Mouse (Mus musculus) kidney, embryonic 14.5 days (tissue): ENCODE data around the gene Slain1. TPM values are rescaled to one million over a fixed set of nuclear protein-coding genes. Genes with fewer than 3 reads are reported as not detected.

ENCODE experiments used
- ATAC-seq: fragments of 200-750 bp; cut with Nextera tagmentation; 2 replicates; pipeline ENCODE4 v1.8.0; 2017; ENCODE audit warnings: moderate number of reproducible peaks, mild to moderate bottlenecking, moderate TSS enrichment, moderate library complexity; ENCODE audit not compliant: low FRiP score, low TSS enrichment
- H3K27ac ChIP-seq: fragments of 300-500 bp; sonication (generic); 2 replicates; pipeline ENCODE4 v1.5.1; 2014; ENCODE audit warnings: low read depth, mild to moderate bottlenecking, low read length, moderate library complexity, mixed read lengths
- H3K27me3 ChIP-seq: fragments of 300-500 bp; sonication (generic); 2 replicates; pipeline ENCODE4 v1.6.1; 2014; ENCODE audit warnings: mild to moderate bottlenecking, low read length; ENCODE audit not compliant: control insufficient read depth, insufficient read depth
- H3K36me3 ChIP-seq: fragments of 300-500 bp; sonication (generic); 2 replicates; pipeline ENCODE4 v1.6.1; 2014; ENCODE audit warnings: low read length, mixed read lengths; ENCODE audit not compliant: control insufficient read depth, insufficient read depth
- H3K4me1 ChIP-seq: fragments of 300-500 bp; sonication (generic); 2 replicates; pipeline ENCODE4 v1.6.1; 2014; ENCODE audit warnings: low read length, mixed read lengths; ENCODE audit not compliant: control insufficient read depth, insufficient read depth
- H3K4me2 ChIP-seq: fragments of 300-500 bp; sonication (generic); replicated peaks from 2 replicates; pipeline ENCODE4 v1.6.1; 2014; ENCODE audit warnings: low read depth, mild to moderate bottlenecking, low read length
- H3K4me3 ChIP-seq: fragments of 300-500 bp; sonication (generic); 2 replicates; pipeline ENCODE4 v1.5.1; 2014; ENCODE audit warnings: mild to moderate bottlenecking, low read length
- H3K9ac ChIP-seq: fragments of 300-500 bp; sonication (generic); 2 replicates; pipeline ENCODE4 v1.6.1; 2014; ENCODE audit warnings: low read depth, mild to moderate bottlenecking, low read length, moderate library complexity
- H3K9me3 ChIP-seq: fragments of 300-500 bp; sonication (generic); 2 replicates; pipeline ENCODE4 v1.6.1; 2016; ENCODE audit warnings: low read length; ENCODE audit not compliant: control insufficient read depth
- WGBS: fragments of 180-500 bp; shearing (Covaris S2); extraction: QIAGEN DNeasy Blood & Tissue Kit; methylation state at CpG from one replicate; pipeline ENCODE4 v1.1.7; 2014; 5-methylcytosine and 5-hydroxymethylcytosine counted together
- polyA plus RNA-seq: library from polyadenylated mRNA; unstranded; fragments of >200 nt; fragmentation: Nextera tagmentation; extraction: Ambion mirVana; gene quantifications from 2 replicates; pipeline ENCODE4 v1.2.1, GENCODE M21; 2014

Slain1 gene
- polyA plus RNA-seq: 4.0 and 5.8 TPM in 2 replicates

DNA sequence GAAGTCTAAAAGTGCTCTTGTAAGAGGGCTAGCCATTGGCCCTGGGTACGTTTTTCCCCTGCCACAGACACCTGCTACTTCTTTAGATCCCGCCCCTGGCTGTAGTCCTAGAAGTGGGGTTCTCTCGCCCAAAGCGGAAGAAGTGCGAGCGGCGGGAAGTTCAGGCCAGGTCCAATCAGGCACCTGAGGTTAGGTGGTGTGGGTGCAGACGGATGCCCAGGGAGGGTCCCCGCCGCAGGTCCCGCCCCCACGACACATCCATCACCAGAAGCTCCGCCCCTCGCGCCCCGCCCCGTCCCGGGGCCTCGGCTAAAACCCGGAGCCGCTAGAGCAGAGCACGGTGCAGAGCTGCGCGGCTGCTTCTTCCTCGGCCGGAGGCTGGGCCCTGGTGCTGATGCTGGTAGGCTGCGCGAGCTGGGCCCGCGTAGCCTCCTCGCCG is at the start of gene Slain1:
TSS of gene Slain1 (plus strand) at position 333 of the 439 bp plus-strand sequence.
- no peaks in the 10 kb centered on the region for H3K36me3 ChIP-seq
- 1% methylated on average over 20 of the region's 32 CpGs for WGBS
- H3K4me1 ChIP-seq: no peaks in the 10 kb centered on the region
- peak within 1 kb of the TSS; percentile 86 for H3K4me2 ChIP-seq
- H3K4me3 ChIP-seq: peak within 1 kb of the TSS; percentile 60
- no peaks in the 10 kb centered on the region for H3K9me3 ChIP-seq
- peak within 1 kb of the TSS; percentile 31; the same call in 1 of the 2 replicates for H3K27ac ChIP-seq
- peak; percentile 98 for ATAC-seq
- H3K9ac ChIP-seq: peak within 1 kb of the TSS; percentile 64
- H3K27me3 ChIP-seq: peaks cover 28% of the 10 kb centered on the region

DNA sequence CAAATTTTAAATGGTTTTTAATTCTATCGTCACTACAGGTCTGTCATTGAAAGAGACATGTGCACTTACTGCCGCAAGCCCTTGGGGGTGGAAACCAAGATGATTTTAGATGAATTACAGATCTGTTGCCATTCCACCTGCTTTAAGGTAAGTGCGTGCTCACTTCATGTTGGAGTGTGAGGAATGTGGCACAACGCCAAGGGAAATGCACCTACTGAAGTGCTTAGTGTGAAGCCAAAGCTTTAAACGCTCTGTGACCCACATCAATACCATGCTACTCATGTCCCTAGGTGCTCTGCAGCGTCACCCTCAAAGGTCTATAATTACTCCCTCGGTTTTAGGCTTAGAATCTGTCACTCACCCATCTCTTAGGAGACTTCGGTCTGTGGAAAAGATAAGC is 42.0 kb upstream of the Slain1 start:
- 87% methylated on average over 8 of the region's 8 CpGs for WGBS
- Histone ChIP-seq H3K4me3 (no peak overlapping the region), H3K27me3 (no peaks in the 10 kb centered on the region), H3K9ac (no peak overlapping the region), H3K4me1 (no peaks in the 10 kb centered on the region), H3K9me3 (no peaks in the 10 kb centered on the region), H3K36me3 (no peaks in the 10 kb centered on the region), H3K4me2 (no peak overlapping the region), H3K27ac (no peak overlapping the region)
- no peak for ATAC-seq

DNA sequence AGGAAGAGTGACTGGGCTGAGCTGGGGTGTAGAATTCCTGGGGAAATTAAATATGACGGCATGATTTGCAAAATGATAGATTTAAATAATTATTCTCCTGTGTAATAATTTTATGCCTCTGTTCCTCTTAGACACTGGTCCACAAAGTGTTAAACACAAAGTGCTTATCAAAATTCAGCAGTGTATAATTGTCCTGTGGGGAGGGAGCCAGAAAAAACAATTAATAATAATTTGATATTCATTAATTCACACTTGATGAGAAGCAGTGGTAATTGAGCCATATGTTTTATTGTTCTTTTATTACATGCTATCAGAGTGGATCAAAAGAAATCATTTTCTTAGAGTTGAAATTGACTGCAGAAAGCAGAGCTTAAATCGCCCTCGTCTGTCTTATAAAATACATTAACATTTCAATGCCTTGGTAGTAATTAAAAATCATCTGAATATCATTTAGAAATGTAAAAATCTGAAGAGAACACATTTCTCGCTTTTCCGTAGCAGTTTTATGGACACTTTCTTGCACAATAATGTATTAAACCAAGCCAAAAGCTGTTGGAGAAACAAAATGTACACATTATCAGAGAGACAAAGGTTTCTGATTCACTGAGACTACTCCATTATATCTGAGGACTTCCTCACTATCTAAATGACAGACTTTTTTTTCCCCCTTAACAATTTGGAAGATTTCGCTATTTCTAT is 36.3 kb upstream of the Slain1 start:
- no peak for ATAC-seq
- 89% methylated on average over 6 of the region's 6 CpGs for WGBS

DNA sequence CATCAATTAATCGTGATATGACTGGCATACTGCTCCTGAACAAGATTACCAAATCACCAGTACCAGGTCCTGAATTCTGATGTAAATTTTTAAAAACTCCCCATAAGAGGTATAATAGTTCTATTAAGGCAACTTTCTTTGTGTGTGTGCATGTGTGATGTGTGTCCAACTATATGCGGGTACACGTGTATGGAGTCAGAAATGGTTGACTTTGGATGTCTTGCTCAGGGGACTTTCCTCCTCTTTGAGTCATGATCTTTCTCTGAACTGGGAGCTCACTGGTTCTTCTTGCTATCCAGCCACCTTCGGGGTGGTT is 35.8 kb upstream of the Slain1 start:
- Histone ChIP-seq H3K27me3 (no peaks in the 10 kb centered on the region), H3K4me2 (no peak overlapping the region), H3K4me3 (no peak overlapping the region), H3K9me3 (no peaks in the 10 kb centered on the region), H3K27ac (no peak overlapping the region), H3K36me3 (no peaks in the 10 kb centered on the region), H3K9ac (no peak overlapping the region), H3K4me1 (no peaks in the 10 kb centered on the region)
- 89% methylated on average over 4 of the region's 4 CpGs for whole genome bisulfite sequencing
- ATAC-seq: no peak

More for the DNA sequence above, 36.3 kb upstream of the Slain1 start:
- Histone ChIP-seq H3K36me3 (no peaks in the 10 kb centered on the region), H3K9me3 (no peaks in the 10 kb centered on the region), H3K4me2 (no peak overlapping the region), H3K4me3 (no peak overlapping the region), H3K4me1 (no peaks in the 10 kb centered on the region), H3K27me3 (no peaks in the 10 kb centered on the region), H3K27ac (no peak overlapping the region), H3K9ac (no peak overlapping the region)

DNA sequence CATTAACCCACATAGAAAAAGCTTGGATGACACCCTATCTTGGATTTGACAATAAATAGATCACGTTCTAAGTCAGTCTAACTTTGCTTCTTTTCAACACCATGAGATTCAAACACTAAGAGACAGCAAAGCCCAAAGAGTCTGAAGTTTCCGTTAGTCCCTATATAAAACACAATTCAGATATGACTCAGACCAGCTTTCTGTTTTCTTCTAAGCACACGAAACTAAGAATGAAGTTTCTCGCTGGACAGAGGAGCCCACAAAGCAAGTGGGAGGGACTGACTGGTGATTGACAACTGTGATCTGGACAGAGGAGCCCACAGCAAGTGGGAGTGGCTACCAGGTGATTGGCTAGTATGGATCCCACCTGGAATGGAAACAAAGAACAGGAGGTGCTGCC is 30.3 kb upstream of the Slain1 start:
- 92% methylated on average over 4 of the region's 4 CpGs for WGBS
- H3K27me3 ChIP-seq: no peaks in the 10 kb centered on the region
- no peak overlapping the region for H3K9ac ChIP-seq
- H3K9me3 ChIP-seq: no peaks in the 10 kb centered on the region
- no peaks in the 10 kb centered on the region for H3K36me3 ChIP-seq
- H3K27ac ChIP-seq: no peak overlapping the region
- no peaks in the 10 kb centered on the region for H3K4me1 ChIP-seq
- ATAC-seq: no peak
- H3K4me3 ChIP-seq: no peak overlapping the region
- no peak overlapping the region for H3K4me2 ChIP-seq

DNA sequence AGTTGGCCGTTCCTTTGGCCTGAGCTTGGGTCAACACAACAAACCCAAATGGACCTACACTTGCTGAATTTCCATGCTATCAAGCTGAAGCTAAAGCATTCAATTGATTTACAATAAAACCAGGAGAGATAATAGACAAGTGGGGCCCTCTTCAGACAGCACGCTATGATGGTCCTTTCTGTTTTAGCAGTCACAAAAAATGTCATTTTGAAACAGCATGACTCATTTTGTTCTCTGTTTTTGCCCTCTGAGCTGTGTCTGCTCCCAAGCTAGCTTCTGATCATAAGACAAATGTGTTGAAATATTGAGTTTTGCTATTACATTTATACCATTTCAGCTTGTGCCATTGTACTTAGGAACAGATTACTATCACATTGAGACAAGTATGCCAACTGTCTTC is 28.8 kb upstream of the Slain1 start:
- Histone ChIP-seq H3K4me2 (no peak overlapping the region), H3K27me3 (no peaks in the 10 kb centered on the region), H3K4me3 (no peak overlapping the region), H3K27ac (no peak overlapping the region), H3K9me3 (no peaks in the 10 kb centered on the region), H3K36me3 (no peaks in the 10 kb centered on the region), H3K9ac (no peak overlapping the region), H3K4me1 (no peaks in the 10 kb centered on the region)
- 95% methylated on average over 2 of the region's 2 CpGs for WGBS
- no peak for ATAC-seq

DNA sequence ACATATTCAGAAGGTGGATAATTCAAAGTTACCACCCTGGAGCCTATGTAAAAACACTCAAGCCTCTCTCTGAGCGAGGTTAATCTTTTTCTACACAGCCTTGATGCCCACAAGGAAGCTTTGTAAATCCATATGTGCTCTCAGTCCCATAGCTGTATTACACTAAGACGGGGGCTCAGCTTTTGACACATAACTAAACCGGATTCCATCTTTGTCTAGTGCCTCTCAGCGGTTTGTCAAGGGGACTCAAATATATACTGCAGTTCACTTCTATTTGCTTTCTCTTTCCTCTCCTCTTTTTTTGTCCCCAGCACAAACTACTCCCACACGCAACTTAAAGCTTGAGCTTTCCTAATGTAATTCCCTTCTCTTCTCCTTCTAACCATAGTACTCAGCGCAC is 23.9 kb upstream of the Slain1 start:
- no peak overlapping the region for H3K4me2 ChIP-seq
- no peak overlapping the region for H3K4me3 ChIP-seq
- H3K27me3 ChIP-seq: no peaks in the 10 kb centered on the region
- H3K9me3 ChIP-seq: no peaks in the 10 kb centered on the region
- H3K9ac ChIP-seq: no peak overlapping the region
- no peaks in the 10 kb centered on the region for H3K4me1 ChIP-seq
- no peak overlapping the region for H3K27ac ChIP-seq
- WGBS: 81% methylated on average over 6 of the region's 6 CpGs
- no peak for ATAC-seq
- no peaks in the 10 kb centered on the region for H3K36me3 ChIP-seq

DNA sequence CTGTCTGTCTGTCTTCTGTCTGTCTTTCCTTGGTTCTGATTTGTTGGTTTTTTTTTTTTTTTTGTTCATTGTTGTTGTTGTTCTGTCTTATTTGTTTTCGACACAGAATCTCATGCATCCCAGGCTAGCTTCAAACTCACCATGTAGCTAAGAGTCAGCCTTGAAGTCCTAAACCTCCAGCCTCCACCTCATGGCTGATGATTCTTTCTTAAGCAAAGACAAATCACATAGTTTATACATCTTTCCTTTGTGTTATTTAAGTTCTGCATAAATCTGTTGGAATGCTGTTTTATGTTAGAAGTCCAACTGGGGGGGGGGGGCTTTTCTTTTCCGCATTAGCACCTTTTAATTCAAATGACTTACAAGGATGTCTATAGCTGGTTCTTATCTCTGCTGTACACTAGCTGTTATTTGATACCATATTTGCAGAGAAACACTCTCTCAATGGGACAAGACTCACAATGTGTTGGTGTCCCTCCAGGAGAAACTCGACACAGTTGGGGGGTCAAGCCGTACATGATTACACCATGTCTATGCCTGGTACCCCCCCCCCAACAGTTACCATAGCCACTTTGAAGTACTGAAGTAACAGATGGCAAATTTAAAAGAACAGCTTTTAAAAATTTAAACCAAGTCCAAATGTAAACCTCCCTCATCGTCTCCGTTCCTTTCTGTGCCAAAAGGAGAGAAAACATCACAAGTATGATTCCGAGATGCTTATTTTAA is 20.2 kb upstream of the Slain1 start:
- Histone ChIP-seq H3K36me3 (no peaks in the 10 kb centered on the region), H3K4me3 (no peak overlapping the region), H3K4me1 (no peaks in the 10 kb centered on the region), H3K27me3 (no peaks in the 10 kb centered on the region), H3K4me2 (no peak overlapping the region), H3K9ac (no peak overlapping the region), H3K9me3 (no peaks in the 10 kb centered on the region), H3K27ac (no peak overlapping the region)
- no peak for ATAC-seq
- WGBS: 86% methylated on average over 7 of the region's 7 CpGs

DNA sequence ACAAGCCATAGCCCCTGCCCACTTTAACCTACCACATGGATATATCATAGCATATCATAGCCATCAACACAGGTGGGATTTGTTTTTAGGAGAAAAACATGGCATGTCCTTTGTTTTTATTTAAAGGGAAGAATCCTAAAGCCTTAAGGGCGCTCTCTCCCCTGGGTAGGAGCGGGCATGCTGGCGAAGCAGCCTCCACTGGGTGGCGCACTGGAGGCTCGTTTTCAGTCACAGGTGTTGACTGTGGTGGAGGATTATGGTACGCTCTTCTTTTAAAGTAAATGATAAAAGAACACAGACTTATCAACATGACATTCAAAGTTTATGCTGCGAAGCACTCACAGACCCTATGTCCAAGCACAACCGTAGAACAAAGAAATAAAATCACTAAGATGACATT is 19.5 kb upstream of the Slain1 start:
- Histone ChIP-seq H3K27me3 (no peaks in the 10 kb centered on the region), H3K36me3 (no peaks in the 10 kb centered on the region), H3K4me2 (no peak overlapping the region), H3K9ac (no peak overlapping the region), H3K9me3 (no peaks in the 10 kb centered on the region), H3K4me1 (no peaks in the 10 kb centered on the region), H3K27ac (no peak overlapping the region), H3K4me3 (no peak overlapping the region)
- WGBS: 78% methylated on average over 8 of the region's 8 CpGs
- ATAC-seq: no peak
